Mouse (Mus musculus): ENCODE measurements at regions not wholly inside any gene's neighbourhood (a gene's known extent, or its start where the extent isn't known, plus 50 kb on each side); places are given as distances from the start of the nearest gene placed in this dataset.

DNA sequence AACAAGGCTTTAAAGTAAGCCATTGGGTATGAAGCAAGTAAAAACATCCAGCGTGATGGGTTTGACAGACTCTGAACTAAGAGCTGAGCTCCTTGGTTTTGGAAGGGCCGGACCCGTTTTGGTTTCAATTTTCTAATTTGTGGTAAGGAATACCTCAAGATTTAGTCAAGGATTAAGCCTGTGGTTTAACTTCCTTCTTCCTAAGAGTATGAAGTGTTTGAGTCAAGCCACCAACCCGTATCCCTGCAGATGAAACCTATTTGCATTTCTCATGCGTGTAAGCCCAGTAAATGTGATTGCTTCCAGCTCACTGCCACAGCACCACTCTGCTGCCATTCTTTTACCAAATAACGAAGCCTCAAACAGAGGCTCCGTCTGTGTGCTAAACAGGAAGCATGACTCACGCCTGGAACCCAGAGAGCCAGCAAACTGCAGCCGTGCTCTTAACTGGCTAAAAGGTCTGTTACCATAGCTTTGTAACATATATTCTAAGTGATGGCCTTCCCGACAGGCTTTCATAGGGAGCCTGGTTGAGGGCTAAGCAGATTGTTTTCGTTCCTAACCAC lies 149.7 kb downstream of the Etv1 start:
- peak; percentile 89 for ATAC-seq (ENCODE audit: insufficient number of reproducible peaks, low FRiP score, low TSS enrichment)

DNA sequence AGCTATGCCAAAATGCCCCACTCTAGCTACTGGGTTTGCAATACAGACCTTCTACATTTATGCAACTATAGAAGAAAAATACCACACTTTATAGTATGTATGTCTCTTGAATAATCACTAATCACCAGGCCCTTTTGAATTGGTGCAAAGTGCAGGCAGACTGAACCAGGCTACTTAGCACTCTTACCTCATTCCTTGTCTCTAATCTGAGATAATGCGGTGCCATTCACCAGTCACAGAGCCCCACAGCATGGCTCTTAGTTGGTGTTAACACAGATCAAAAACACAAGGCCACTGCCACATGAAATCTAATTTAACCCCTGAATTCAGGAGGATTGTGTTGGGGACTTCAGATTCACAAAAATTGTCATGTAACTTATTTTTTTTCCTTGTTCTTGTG lies 150.5 kb downstream of the Etv1 start:
- ATAC-seq (ENCODE audit: insufficient number of reproducible peaks, low FRiP score, low TSS enrichment): no peak

GRCm38 (mm10) chr12:38931769-38932168 lies 152.6 kb downstream of the Etv1 start:
- no peak for ATAC-seq (ENCODE audit: insufficient number of reproducible peaks, low FRiP score, low TSS enrichment)

DNA sequence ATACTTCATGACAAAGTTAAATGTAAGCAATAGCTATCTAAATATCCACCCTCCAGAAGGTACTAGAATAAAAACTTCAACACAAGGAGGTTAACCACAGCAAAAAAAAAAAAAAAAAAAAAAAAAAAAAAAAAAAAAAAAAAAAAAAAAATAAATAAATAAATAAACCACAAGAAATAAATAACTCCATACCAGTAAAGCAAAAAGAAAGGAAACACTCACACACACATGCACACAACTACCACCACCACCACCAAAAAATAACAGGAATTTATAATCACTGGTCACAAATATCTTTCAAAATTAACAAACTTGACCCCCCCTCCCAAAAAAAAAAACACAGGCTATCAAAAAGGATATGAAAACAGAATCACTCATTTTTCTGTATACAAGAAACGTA lies 180.4 kb downstream of the Etv1 start:
- no peak for ATAC-seq (ENCODE audit: insufficient number of reproducible peaks, low FRiP score, low TSS enrichment)

GRCm38 (mm10) chr12:38962302-38962701 lies 183.1 kb downstream of the Etv1 start:
- no peak for ATAC-seq (ENCODE audit: insufficient number of reproducible peaks, low FRiP score, low TSS enrichment)

GRCm38 (mm10) chr12:38970347-38970746 lies 191.2 kb downstream of the Etv1 start:
- no peak for ATAC-seq (ENCODE audit: insufficient number of reproducible peaks, low FRiP score, low TSS enrichment)

GRCm38 (mm10) chr12:38972205-38972604 lies 193.0 kb downstream of the Etv1 start:
- ATAC-seq (ENCODE audit: insufficient number of reproducible peaks, low FRiP score, low TSS enrichment): no peak

GRCm38 (mm10) chr12:38975508-38975907 lies 196.3 kb downstream of the Etv1 start:
- peak; percentile 89 for ATAC-seq (ENCODE audit: insufficient number of reproducible peaks, low FRiP score, low TSS enrichment)

DNA sequence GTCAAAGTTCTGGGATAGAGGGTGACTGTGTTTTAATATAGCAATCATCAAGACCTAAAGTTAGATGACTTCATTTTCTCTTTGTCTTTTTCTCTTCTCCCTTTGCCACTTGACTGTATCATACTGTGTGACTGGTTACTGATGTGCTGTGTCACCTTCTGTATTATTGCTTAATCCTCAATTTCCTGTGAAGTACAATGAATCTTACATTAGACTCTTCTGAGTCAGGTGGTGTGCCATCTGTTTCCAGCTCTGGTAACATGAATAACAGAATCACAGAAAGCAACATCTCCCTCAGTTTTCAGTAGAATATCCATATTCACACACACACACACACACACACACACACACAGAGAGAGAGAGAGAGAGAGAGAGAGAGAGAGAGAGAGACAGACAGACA lies 203.2 kb downstream of the Etv1 start:
- 0 out of 2 replicates have a peak, but pooled peaks have one; percentile 45 for ATAC-seq (ENCODE audit: insufficient number of reproducible peaks, low FRiP score, low TSS enrichment)

DNA sequence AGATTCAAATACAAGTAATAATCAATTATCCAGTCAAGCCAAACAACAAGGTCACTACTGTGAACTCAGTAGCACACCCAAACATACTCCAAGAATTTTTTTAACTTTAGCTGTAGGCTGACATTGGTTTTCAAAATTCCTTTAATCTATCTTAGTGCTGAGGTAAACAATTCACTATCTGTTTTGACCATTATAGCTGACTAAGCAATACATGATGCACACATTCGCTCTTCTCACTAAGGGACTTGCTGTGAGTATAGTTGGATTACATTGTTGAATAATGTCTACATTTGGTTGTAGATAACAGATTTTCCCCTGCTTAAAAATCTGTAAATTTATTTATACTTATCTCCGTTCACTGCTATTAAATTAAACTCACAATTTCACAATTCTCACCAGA lies 206.7 kb downstream of the Etv1 start:
- ATAC-seq (ENCODE audit: insufficient number of reproducible peaks, low FRiP score, low TSS enrichment): no peak

DNA sequence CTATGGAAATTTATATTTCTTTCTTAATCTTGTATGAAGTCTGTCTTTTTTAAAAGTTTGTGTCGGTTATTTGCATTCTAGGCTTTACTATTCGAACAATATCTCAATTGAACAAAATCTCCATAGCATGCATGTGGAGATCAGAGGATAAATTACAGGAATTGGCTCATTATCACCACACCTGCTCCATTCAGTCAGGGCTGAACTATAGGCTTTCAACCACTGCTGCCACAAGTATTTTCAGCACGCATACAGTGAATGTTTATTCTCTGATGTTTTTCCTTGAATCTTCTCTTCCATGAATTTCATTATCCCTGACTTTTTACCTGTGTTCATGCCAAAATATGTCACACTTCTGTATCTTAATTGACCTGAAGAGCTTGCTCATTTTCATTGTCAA lies 207.2 kb downstream of the Etv1 start:
- ATAC-seq (ENCODE audit: insufficient number of reproducible peaks, low FRiP score, low TSS enrichment): no peak

DNA sequence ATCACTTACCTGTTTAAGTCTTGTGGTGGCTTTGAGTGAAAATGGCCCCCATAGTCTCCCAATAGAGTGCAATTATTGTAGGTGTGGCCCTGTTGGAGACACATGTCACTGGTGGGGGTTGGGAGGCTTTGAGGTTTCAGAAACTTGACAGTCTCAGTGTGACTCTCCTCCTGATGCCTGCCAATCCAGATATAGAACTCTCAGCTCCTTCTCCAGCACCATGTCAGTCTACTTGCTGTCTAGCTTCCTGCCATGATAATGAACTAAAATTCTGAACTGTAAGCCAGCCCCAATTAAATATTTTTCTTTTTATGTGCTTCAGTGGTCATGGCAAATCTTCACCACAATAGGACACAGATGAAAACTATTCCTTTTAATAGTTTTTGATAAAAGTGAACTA lies 208.1 kb downstream of the Etv1 start:
- no peak for ATAC-seq (ENCODE audit: insufficient number of reproducible peaks, low FRiP score, low TSS enrichment)

- no peak for ATAC-seq (ENCODE audit: insufficient number of reproducible peaks, low FRiP score, low TSS enrichment)
Measured at GRCm38 (mm10) chr12:38987819-38988218, 208.6 kb downstream of the Etv1 start.

GRCm38 (mm10) chr12:39027179-39027578 lies 248.0 kb downstream of the Etv1 start:
- no peak for ATAC-seq (ENCODE audit: insufficient number of reproducible peaks, low FRiP score, low TSS enrichment)

- no peak for ATAC-seq (ENCODE audit: insufficient number of reproducible peaks, low FRiP score, low TSS enrichment)
Measured at GRCm38 (mm10) chr12:39027948-39028347, 248.8 kb downstream of the Etv1 start.

DNA sequence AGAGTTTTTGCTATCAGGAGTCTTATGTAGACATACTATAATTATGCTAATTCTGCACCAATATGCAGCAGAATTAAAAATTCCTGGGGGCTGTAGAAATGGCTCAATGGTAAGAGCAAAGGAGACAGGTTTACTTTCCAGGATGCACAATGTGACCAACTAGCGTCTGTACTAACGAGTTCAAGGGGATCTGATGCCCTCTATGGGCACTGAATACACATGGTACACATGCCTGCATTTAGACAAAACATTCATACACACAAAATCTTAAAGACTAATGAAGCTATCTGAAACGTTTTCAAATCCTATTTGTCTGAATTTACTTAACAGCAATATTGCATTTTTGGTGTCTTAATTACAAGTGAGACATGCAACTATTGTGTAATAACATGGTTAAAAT lies 254.8 kb downstream of the Etv1 start:
- no peak for ATAC-seq (ENCODE audit: insufficient number of reproducible peaks, low FRiP score, low TSS enrichment)

DNA sequence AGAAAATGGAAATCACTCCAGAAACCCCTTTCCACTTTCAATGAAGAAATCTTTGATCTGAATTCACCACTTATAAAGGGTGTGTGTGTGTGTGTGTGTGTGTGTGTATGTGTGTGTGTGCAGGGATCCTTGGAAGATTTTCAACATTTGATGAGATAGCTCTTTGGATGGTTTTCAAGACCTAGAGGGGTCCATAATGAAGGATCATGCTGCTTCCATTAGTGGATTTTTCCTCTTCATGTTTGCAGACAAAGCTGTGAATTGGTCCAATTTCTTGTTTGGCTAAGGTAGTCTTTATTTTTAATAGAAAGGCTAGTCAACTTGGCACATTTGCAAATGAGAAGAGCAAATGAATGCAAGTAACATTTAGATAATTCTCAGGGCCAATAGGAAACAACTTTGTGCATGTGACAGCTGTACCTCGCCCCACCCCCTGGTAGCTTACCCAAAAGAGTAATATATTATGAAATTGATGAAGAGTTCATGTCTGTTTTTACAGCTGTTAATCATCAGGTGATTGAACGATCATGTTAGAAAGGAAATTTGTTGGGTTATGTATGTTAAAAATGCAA lies 257.4 kb downstream of the Etv1 start:
- ATAC-seq (ENCODE audit: insufficient number of reproducible peaks, low FRiP score, low TSS enrichment): no peak

- peak; percentile 99 for ATAC-seq (ENCODE audit: insufficient number of reproducible peaks, low FRiP score, low TSS enrichment)
Measured at GRCm38 (mm10) chr12:39038077-39038476, 258.9 kb downstream of the Etv1 start.

DNA sequence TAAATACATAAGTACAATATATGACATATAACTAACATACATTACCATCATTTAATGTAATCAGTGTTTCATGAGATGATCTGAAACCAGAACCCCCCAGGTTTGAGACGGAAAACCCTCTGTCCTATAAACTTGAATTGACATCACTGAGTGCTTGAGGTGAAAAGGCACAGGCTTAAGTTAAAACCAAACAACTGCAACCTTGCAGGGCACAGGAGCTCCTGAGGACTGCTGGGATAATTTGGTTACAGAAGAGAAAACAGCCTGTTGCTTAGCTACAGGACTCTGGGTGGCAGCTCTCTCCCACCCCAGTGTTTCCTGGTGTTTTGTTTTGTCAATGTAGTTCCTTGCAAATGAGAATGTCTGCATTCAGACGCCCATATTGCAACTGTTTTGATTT lies 259.5 kb downstream of the Etv1 start:
- no peak for ATAC-seq (ENCODE audit: insufficient number of reproducible peaks, low FRiP score, low TSS enrichment)

GRCm38 (mm10) chr12:39047126-39047525 lies 267.9 kb downstream of the Etv1 start:
- ATAC-seq (ENCODE audit: insufficient number of reproducible peaks, low FRiP score, low TSS enrichment): no peak

DNA sequence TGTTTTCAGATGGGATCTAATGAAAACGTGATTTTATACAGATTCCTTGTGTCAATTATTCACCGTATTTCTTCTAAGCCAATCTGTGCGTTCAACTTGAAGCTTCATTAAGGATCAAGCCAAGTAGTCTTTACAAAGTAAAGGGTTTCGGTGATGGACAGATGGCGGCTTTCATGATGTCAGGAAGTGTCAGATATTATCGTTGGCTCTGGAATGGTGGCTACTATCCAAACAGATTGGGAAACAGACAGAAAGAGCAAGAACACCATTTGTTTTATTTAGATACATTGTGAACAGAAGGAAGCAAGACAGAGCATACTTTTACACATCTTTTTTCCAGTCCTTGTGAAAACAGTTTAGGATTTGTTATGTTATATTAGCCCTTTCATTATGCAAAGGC lies 269.3 kb downstream of the Etv1 start:
- ATAC-seq (ENCODE audit: insufficient number of reproducible peaks, low FRiP score, low TSS enrichment): peak; percentile 91

- ATAC-seq (ENCODE audit: insufficient number of reproducible peaks, low FRiP score, low TSS enrichment): peak; percentile 36
Measured at GRCm38 (mm10) chr12:39048958-39049357, 269.8 kb downstream of the Etv1 start.
